Mouse (Mus musculus) spleen, adult 2 months (tissue): ENCODE measurements at regions not wholly inside any gene's neighbourhood (a gene's known extent, or its start where the extent isn't known, plus 50 kb on each side); places are given as distances from the start of the nearest gene placed in this dataset.

Experiments
- DNase-seq, 2 experiments: peaks; one replicate each; pipeline versions ENCODE4 v3.0.0 to v3.0.0-alpha.2; 2012 to 2021; ENCODE audit warnings: low spot score in 2 of 2, low read depth in 1 of 2
- H3K27ac ChIP-seq: fragments of 200-500 bp; 2 replicates; pipeline ENCODE4 v1.5.1; 2012; ENCODE audit warnings: low read length, inconsistent platforms; ENCODE audit not compliant: insufficient read depth
- H3K27me3 ChIP-seq: fragments of 200-500 bp; 2 replicates; pipeline ENCODE4 v1.6.1; 2012; ENCODE audit warnings: mild to moderate bottlenecking, moderate library complexity, low read length, inconsistent platforms; ENCODE audit not compliant: control insufficient read depth, insufficient read depth
- H3K36me3 ChIP-seq: fragments of 200-500 bp; 2 replicates; pipeline ENCODE4 v1.6.1; 2012; ENCODE audit warnings: mild to moderate bottlenecking, low read length, inconsistent platforms; ENCODE audit not compliant: control insufficient read depth, insufficient read depth
- H3K4me1 ChIP-seq: fragments of 200-500 bp; 2 replicates; pipeline ENCODE4 v1.6.1; 2011; ENCODE audit warnings: inconsistent platforms; ENCODE audit not compliant: control insufficient read depth, insufficient read depth, insufficient read length
- H3K4me3 ChIP-seq: fragments of 200-500 bp; 2 replicates; pipeline ENCODE4 v1.5.1; 2011; ENCODE audit warnings: mild to moderate bottlenecking, inconsistent platforms; ENCODE audit not compliant: insufficient read depth, insufficient read length; ENCODE audit errors: extremely low read depth
- CTCF ChIP-seq: fragments of 200-500 bp; IDR thresholded peaks from 2 replicates; pipeline ENCODE4 v1.5.1; 2011; ENCODE audit warnings: mild to moderate bottlenecking, inconsistent platforms; ENCODE audit not compliant: insufficient read depth, insufficient read length, insufficient replicate concordance; ENCODE audit errors: extremely low read depth
- POLR2A ChIP-seq: fragments of 200-500 bp; IDR thresholded peaks from 2 replicates; pipeline ENCODE4 v1.6.1; 2011; ENCODE audit warnings: low read depth, low read length, inconsistent platforms
- WGBS: fragments of 180-500 bp; shearing (Covaris S2); methylation state at CpG from one replicate; pipeline ENCODE4 v1.1.7; 2018; 5-methylcytosine and 5-hydroxymethylcytosine counted together

GRCm38 (mm10) chr17:9796225-9796988 is 126.9 kb upstream of the Pabpc6 start:
- Histone ChIP-seq H3K4me3 (no peak overlapping the region), H3K27ac (no peak overlapping the region), H3K27me3 (no peaks in the 10 kb centered on the region), H3K4me1 (no peaks in the 10 kb centered on the region), H3K36me3 (no peaks in the 10 kb centered on the region)
- 87% methylated on average over 13 of the region's 13 CpGs for WGBS
- TF ChIP-seq CTCF (no peak), POLR2A (no peak)
- no peak for DNase-seq

GRCm38 (mm10) chr17:9778866-9779265 is 109.3 kb upstream of the Pabpc6 start:
- H3K36me3 ChIP-seq: no peaks in the 10 kb centered on the region
- WGBS: 90% methylated on average over 5 of the region's 5 CpGs
- DNase-seq: no peak
- H3K4me1 ChIP-seq: peaks cover 3% of the 10 kb centered on the region; the same call in 1 of the 2 replicates
- no peak overlapping the region for H3K27ac ChIP-seq
- H3K27me3 ChIP-seq: no peaks in the 10 kb centered on the region
- no peak overlapping the region for H3K4me3 ChIP-seq
- TF ChIP-seq CTCF (no peak), POLR2A (no peak)

- DNase-seq: no peak
These were observed 107.6 kb upstream of the Pabpc6 start for GRCm38 (mm10) chr17:9777165-9777564.

GRCm38 (mm10) chr17:9776286-9777016 is 106.9 kb upstream of the Pabpc6 start:
- DNase-seq: no peak
- TF ChIP-seq CTCF (no peak), POLR2A (no peak)
- Histone ChIP-seq H3K36me3 (no peaks in the 10 kb centered on the region), H3K4me3 (no peak overlapping the region), H3K27ac (no peak overlapping the region), H3K4me1 (peaks cover 3% of the 10 kb centered on the region; the same call in 1 of the 2 replicates), H3K27me3 (no peaks in the 10 kb centered on the region)
- 68% methylated on average over 8 of the region's 9 CpGs for WGBS

More at GRCm38 (mm10) chr17:9777165-9777564, 107.6 kb upstream of the Pabpc6 start:
- Histone ChIP-seq H3K4me3 (no peak overlapping the region), H3K27me3 (no peaks in the 10 kb centered on the region), H3K36me3 (no peaks in the 10 kb centered on the region), H3K27ac (no peak overlapping the region), H3K4me1 (peaks cover 3% of the 10 kb centered on the region; the same call in 1 of the 2 replicates)
- no peak for TF ChIP-seq POLR2A
- TF ChIP-seq CTCF: no peak

- Histone ChIP-seq H3K4me1 (peaks cover 3% of the 10 kb centered on the region; the same call in 1 of the 2 replicates), H3K36me3 (no peaks in the 10 kb centered on the region), H3K27me3 (no peaks in the 10 kb centered on the region), H3K4me3 (no peak overlapping the region), H3K27ac (no peak overlapping the region)
- no peak for DNase-seq
- no peak for TF ChIP-seq CTCF
- 20% methylated on average over 9 of the region's 9 CpGs for WGBS
These were observed 106.2 kb upstream of the Pabpc6 start for GRCm38 (mm10) chr17:9775668-9776151.

- TF ChIP-seq CTCF: no peak
- TF ChIP-seq POLR2A: no peak
- Histone ChIP-seq H3K27me3 (no peaks in the 10 kb centered on the region), H3K36me3 (no peaks in the 10 kb centered on the region), H3K27ac (no peak overlapping the region), H3K4me3 (no peak overlapping the region), H3K4me1 (peaks cover 3% of the 10 kb centered on the region; the same call in 1 of the 2 replicates)
- DNase-seq: no peak
- 46% methylated on average over 11 of the region's 11 CpGs for WGBS
These were observed 105.5 kb upstream of the Pabpc6 start for GRCm38 (mm10) chr17:9774740-9775629.
